In the genomic region with DNA sequence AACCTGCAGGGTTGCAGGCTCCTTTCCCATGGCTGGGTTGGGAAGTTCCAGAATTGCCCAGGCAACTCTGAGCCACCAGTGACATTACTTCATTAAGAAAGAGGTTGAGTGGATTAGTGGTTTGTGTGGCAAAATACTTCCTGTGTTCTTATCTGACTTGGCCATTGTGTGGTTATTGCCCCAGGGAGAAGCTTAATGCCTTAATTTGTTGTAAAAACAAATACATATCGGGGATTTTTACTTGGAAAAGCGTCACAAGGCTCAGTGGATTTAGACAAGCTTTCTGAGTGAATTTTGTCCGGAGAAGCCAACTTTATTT, we compare ENCODE assay signal across 22 mouse cellular contexts.
DNase-seq lines count a peak whose midpoint lies in the region; ATAC-seq lines count a peak whose summit lies in the region.
"Had no signal": no experiment of that assay in that cellular context is flagged by ENCODE, and none has a peak within 500 bp of the region (broad histone marks: within the 10 kb centered on the region; RNA-seq: fewer than 3 reads in every experiment).

No protein-coding gene starts in this region.

- H3K27me3 ChIP-seq in embryonic facial prominence, embryonic 14.5 days (replicated peaks; ENCODE audit: control insufficient read depth, insufficient read depth, low read length): no peaks in the 10 kb centered on the region
- H3K27me3 ChIP-seq: forebrain, embryonic 13.5 days; liver, embryonic 13.5 days had no signal

- no peak overlapping the region for H3K4me2 ChIP-seq in embryonic facial prominence, embryonic 14.5 days (ENCODE audit: low read depth, low read length)
- H3K4me2 ChIP-seq: forebrain, embryonic 13.5 days; liver, embryonic 13.5 days had no signal

- DNase-seq in 3134 (ENCODE audit: extremely low read depth, insufficient read length, low spot score) (peak; percentile 42), MN1 (ENCODE audit: low spot score) (peak; percentile 10)
- peak; percentile 40 for DNase-seq in embryonic facial prominence, embryonic 14.5 days (ENCODE audit: low spot score)
- DNase-seq in gastrocnemius, adult 18-20 months (ENCODE audit: low spot score): no peak
- no peak for DNase-seq in frontal cortex, postnatal 36 days (ENCODE audit: low spot score in 2 of 2)
- no peak for DNase-seq in urinary bladder, adult 2 months (ENCODE audit: low spot score)
- DNase-seq: adrenal gland, postnatal 25 days; cerebellum, adult 11 months; cerebellum, adult 9-11 months; gastrocnemius, postnatal 36 days; kidney, postnatal 4 days; layer of hippocampus, adult 9-11 months; liver, embryonic 13.5 days; lung, adult 2 months had no signal

- no peaks in the 10 kb centered on the region for H3K36me3 ChIP-seq in embryonic facial prominence, embryonic 14.5 days (ENCODE audit: control insufficient read depth, insufficient read depth, low read length)
- H3K36me3 ChIP-seq: heart, embryonic 10.5 days; hindbrain, embryonic 10.5 days; liver, embryonic 13.5 days; midbrain, embryonic 10.5 days had no signal

- no peak overlapping the region for H3K9ac ChIP-seq in embryonic facial prominence, embryonic 14.5 days (ENCODE audit: low read depth, low read length)
- H3K9ac ChIP-seq: forebrain, embryonic 13.5 days; liver, embryonic 13.5 days had no signal

- no peak overlapping the region for H3K4me3 ChIP-seq in embryonic facial prominence, embryonic 14.5 days (ENCODE audit: low read depth, low read length)
- H3K4me3 ChIP-seq: erythroblast, embryonic 14.5 days; forebrain, embryonic 13.5 days; heart, embryonic 10.5 days; hindbrain, embryonic 10.5 days; liver, embryonic 13.5 days; midbrain, embryonic 10.5 days had no signal

- H3K4me1 ChIP-seq in embryonic facial prominence, embryonic 14.5 days (ENCODE audit: control insufficient read depth, insufficient read depth, low read length): peaks cover 5% of the 10 kb centered on the region; the same call in 1 of the 2 replicates
- H3K4me1 ChIP-seq: heart, embryonic 10.5 days; liver, embryonic 13.5 days had no signal

- H3K9me3 ChIP-seq in embryonic facial prominence, embryonic 14.5 days (ENCODE audit: control insufficient read depth, low read length): no peaks in the 10 kb centered on the region
- H3K9me3 ChIP-seq: forebrain, embryonic 13.5 days; heart, embryonic 10.5 days; hindbrain, embryonic 10.5 days; liver, embryonic 13.5 days; midbrain, embryonic 10.5 days had no signal

- 26% methylated on average over 3 of the region's 3 CpGs for WGBS in embryonic facial prominence, embryonic 14.5 days

- H3K27ac ChIP-seq in embryonic facial prominence, embryonic 14.5 days (replicated peaks; ENCODE audit: low read depth, low read length): no peak overlapping the region
- H3K27ac ChIP-seq: forebrain, embryonic 13.5 days; heart, embryonic 10.5 days; hindbrain, embryonic 10.5 days; liver, embryonic 13.5 days; midbrain, embryonic 10.5 days; stomach, postnatal 0 days had no signal

- ATAC-seq in embryonic facial prominence, embryonic 14.5 days (ENCODE audit: low read depth): no peak
- peak; percentile 83 for ATAC-seq in megakaryocyte progenitor cell, adult 5-6 weeks (replicated peaks; ENCODE audit: poor library complexity)
- ATAC-seq: forebrain, embryonic 13.5 days; intestine, postnatal 0 days had no signal

Comparison
In these comparisons a context has a peak if more than half of its experiments do, and no peak if none do; other contexts are left out.
1. DNase-seq: peak in 3134 (single experiment), MN1 (single experiment) and embryonic facial prominence, embryonic 14.5 days (single experiment); none in gastrocnemius, adult 18-20 months (single experiment), frontal cortex, postnatal 36 days (0 of 2) and urinary bladder, adult 2 months (single experiment).